In genomic region chr4:88939397-88939796, GRCm38 (mm10) we compare ENCODE assay signal across 21 mouse cellular contexts. TPM values are rescaled to one million over a fixed set of nuclear protein-coding genes. Genes with fewer than 3 reads are reported as not detected.
"Had no signal": no experiment of that assay in that cellular context is flagged by ENCODE, and none has a peak within 500 bp of the region (broad histone marks: within the 10 kb centered on the region; RNA-seq: fewer than 3 reads in every experiment).

No protein-coding gene starts in this region.

- H3K36me3 ChIP-seq: limb, embryonic 12.5 days; liver, embryonic 13.5 days; lung, embryonic 15.5 days had no signal

- DNase-seq: kidney, adult 11 months; kidney, adult 9 months; kidney, postnatal 36 days; layer of hippocampus, adult 9-11 months; layer of hippocampus, postnatal 36 days; liver; liver, embryonic 13.5 days; liver, postnatal 0 days; lung, postnatal 14 days; thymus, adult 18-20 months; thymus, postnatal 14 days had no signal

- H3K9me3 ChIP-seq: limb, embryonic 12.5 days; liver, embryonic 13.5 days; lung, embryonic 15.5 days; megakaryocyte, embryonic 14.5 days had no signal

- H3K27ac ChIP-seq: kidney, postnatal 0 days; limb, embryonic 12.5 days; liver, embryonic 13.5 days; macrophage had no signal

- H3K27me3 ChIP-seq: megakaryocyte, embryonic 14.5 days had no signal

RNA-seq across cellular contexts. Expression of gene Ifne, which starts 59.4 kb away (rescaled TPM):
- total RNA-seq: layer of hippocampus, adult 18-20 months; layer of hippocampus, postnatal 36 days; left cerebral cortex, adult 8-10 months; left cerebral cortex, postnatal 36 days; neutrophil, adult 5-6 weeks had no signal
- polyA plus RNA-seq: kidney, postnatal 0 days; limb, embryonic 12.5 days; liver, embryonic 13.5 days; liver, postnatal 0 days; lung, embryonic 15.5 days; macrophage; stomach, embryonic 14.5 days had no signal
